Mouse (Mus musculus) C2C12 (cell line): Measurements from ENCODE around the gene Catsperd.

Experiments
- CEBPB ChIP-seq: IDR thresholded peaks from one replicate; pipeline ENCODE4 v1.6.1; 2011; ENCODE audit warnings: low read depth, mild to moderate bottlenecking, control low read depth, moderate library complexity
- CTCF ChIP-seq: IDR thresholded peaks from one replicate; pipeline ENCODE4 v1.5.1; 2011; ENCODE audit not compliant: control insufficient read depth, insufficient read depth, insufficient read length
- FOSL1 ChIP-seq: IDR thresholded peaks from one replicate; pipeline ENCODE4 v1.8.0; 2011; ENCODE audit warnings: mild to moderate bottlenecking, low read length; ENCODE audit not compliant: poor library complexity, insufficient read depth, severe bottlenecking
- MAX ChIP-seq: IDR thresholded peaks from one replicate; pipeline ENCODE4 v1.6.1; 2011; ENCODE audit warnings: mild to moderate bottlenecking, control low read depth
- MYOD1 ChIP-seq: IDR thresholded peaks from one replicate; pipeline ENCODE4 v1.6.1; 2011; ENCODE audit warnings: low read depth; ENCODE audit not compliant: control insufficient read depth, insufficient read length
- MYOG ChIP-seq: IDR thresholded peaks from one replicate; pipeline ENCODE4 v1.6.1; 2011; ENCODE audit not compliant: control insufficient read depth, insufficient read length; ENCODE audit errors: extremely low read depth
- USF1 ChIP-seq: IDR thresholded peaks from one replicate; pipeline ENCODE4 v1.6.1; 2011; ENCODE audit warnings: low read depth, mild to moderate bottlenecking, control low read depth, moderate library complexity

GRCm38 (mm10) chr17:56684649-56685048 lies 56.7 kb downstream of the Catsperd start:
- no peak for TF ChIP-seq CTCF
- TF ChIP-seq MAX: no peak
- TF ChIP-seq USF1: no peak
- TF ChIP-seq MYOG: no peak
- TF ChIP-seq CEBPB: no peak
- TF ChIP-seq FOSL1: no peak
- no peak for TF ChIP-seq MYOD1
